Mouse (Mus musculus) C2C12 (cell line): ENCODE measurements at regions not wholly inside any gene's neighbourhood (a gene's known extent, or its start where the extent isn't known, plus 50 kb on each side); places are given as distances from the start of the nearest gene placed in this dataset.

Experiments used
- CTCF ChIP-seq: IDR thresholded peaks from one replicate; pipeline ENCODE4 v1.5.1; 2011; ENCODE audit not compliant: control insufficient read depth, insufficient read depth, insufficient read length
- MAX ChIP-seq: IDR thresholded peaks from one replicate; pipeline ENCODE4 v1.6.1; 2011; ENCODE audit warnings: mild to moderate bottlenecking, control low read depth
- USF1 ChIP-seq: IDR thresholded peaks from one replicate; pipeline ENCODE4 v1.6.1; 2011; ENCODE audit warnings: low read depth, mild to moderate bottlenecking, control low read depth, moderate library complexity

GRCm38 (mm10) chr8:113083976-113084375 is 514.1 kb downstream of the Cntnap4 start:
- TF ChIP-seq CTCF (no peak), USF1 (no peak), MAX (no peak)
